Mouse (Mus musculus) neutrophil, adult 5-6 weeks (primary cell): Measurements from ENCODE around the gene Gm28051. TPM values are rescaled to one million over a fixed set of nuclear protein-coding genes. Genes with fewer than 3 reads are reported as not detected.
A peak's percentile ranks its signal among the peaks of the same experiment; 100 is the strongest.

Experiments
- ATAC-seq: fragments of 151-379, 151-347 bp; 2 replicates; pipeline ENCODE4 v1.8.0; 2017; ENCODE audit warnings: mild to moderate bottlenecking, moderate TSS enrichment; ENCODE audit not compliant: insufficient number of reproducible peaks, poor library complexity, low FRiP score, severe bottlenecking; ENCODE audit errors: extremely low read depth
- total RNA-seq: library from RNA; stranded (forward); fragments of 200-1000 nt; gene quantifications from 2 replicates; pipeline ENCODE4 v1.2.3, GENCODE M21; 2017

Gene Gm28051
- not detected in 2 replicates for total RNA-seq

DNA sequence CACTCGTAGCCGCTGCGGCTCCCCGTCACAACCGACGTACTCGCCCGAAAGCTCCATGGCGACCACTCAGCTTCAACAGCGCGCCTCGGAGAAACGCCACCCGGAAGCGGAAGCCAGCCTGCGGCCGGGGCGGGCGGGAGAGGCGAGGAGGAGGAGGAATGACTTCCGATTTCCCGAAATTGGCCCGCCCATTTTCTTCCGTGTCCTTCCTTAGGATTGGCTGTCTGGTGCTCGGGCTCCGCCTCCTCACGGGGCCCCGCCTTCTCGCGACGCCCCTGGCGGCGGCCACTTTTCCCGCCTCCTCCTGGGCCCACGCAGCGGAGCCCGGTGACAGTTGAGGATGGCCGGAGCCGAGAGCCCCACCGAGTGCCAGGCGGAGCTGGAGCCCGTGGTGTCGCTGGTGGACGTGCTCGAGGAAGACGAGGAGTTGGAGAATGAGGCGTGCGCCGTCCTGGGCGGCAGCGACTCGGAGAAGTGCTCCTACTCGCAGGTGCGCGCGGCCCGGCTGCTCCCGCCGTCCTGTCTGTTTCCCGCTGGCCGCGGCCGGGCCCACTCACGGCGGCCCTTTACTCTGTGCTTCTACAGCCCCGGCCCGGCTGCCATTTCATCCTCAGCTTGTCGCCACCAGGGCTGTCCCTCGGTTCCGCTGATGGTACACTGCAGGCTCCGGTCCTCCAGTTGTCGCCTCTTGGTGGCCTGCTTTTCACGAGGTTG is at the start of gene Gm28051, which contains the start of the genes Gon7 and Ubr7:
Gene Gm28051 (minus strand): TSS at position 77 of the 714 bp plus-strand sequence.
Gene Gon7 (minus strand): TSS at position 115 of the 714 bp plus-strand sequence.
Gene Ubr7 (plus strand): TSS at position 279 of the 714 bp plus-strand sequence.
- ATAC-seq: peak; percentile 96

DNA sequence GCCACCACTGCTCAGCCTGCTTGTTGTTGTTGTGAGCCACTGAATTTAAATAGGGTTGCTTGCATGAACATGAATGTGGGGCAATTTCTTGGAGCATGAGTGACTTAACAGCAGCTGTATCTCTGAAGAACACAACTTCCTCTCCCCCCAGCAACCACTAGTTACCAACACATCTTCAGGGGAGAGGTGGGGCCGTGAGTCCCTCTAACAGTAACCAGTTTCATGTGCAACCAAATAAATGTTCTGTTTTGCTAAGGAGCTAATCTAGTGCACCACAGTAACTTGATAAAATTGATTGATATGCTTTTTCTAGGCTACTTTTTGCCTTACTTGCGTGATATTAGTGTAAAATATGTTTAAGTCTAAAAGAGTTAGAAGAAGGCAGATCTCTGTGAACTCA is 42.0 kb upstream of the Gm28051 start:
- ATAC-seq: no peak

DNA sequence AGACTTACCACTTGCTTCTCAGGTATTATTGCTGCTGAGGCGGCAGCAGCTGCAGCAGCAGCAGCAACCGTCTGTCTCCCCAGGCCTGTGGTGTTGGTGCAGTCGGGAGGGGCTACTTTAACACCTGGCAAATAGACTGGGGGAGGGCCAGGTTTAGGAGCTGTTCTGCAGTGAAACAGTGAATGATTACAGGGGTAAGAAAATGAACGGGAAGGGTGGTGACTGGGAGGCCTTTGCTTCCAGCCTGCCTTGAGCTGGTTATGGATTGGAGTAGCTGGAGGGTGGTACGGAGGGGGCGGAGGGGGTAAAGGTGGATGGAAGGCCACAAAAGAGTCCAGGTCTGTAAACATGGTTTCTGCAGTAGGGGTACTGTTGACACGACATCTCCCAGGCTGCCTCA is 30.4 kb upstream of the Gm28051 start:
- no peak for ATAC-seq

DNA sequence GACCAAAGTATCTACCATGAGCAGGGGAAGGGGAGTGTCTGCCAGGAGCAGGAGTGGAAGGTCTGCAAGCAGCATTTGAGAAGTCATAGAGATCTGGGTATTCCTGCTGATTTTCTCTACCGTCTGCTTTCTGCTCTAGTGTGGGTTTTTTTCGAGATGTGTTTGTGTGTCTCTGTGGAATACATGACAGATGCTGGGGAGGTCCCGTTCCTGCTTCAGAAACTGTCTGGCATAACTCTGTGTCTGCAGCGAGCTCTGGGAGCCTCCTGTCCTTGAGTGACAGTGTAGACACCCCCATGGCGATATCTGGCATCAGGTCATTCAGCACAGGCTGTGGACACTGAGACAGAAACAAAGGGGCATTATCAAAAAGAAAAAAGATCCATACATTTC is 28.0 kb upstream of the Gm28051 start:
- no peak for ATAC-seq

DNA sequence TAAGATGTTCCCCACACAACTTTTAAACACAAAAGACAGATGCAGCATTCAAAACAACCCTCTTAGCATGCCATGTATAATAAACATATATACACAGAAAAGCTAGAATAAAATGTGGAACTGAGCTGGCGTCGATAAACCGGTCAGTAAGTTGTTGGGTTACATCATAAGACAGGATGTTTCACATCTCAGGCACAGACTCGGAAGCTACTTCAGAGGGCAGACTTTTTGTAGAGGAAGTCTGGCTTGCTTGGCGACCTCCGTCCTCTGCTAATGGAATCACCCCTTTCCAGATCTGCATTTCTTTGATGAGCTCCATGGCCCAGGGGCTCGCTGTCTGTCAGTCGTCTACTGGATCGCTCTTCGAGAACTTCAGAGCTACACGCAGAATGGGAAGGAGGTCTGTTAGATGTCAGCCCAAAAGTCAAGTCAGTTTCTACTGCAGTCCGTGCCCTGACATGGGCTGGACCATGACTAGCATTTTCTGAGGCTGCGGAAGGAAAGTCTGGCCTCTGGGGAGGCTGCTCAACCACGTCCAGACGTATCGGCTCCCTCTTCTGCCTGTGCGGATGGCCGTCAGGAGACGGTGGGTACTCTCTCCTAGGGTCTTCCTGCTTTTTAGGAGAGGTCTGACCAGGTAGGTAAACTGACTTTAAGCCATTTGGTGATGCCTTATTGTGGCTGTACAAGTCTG is 27.5 kb upstream of the Gm28051 start:
- ATAC-seq: peak; percentile 36; the same call in 1 of the 2 replicates

DNA sequence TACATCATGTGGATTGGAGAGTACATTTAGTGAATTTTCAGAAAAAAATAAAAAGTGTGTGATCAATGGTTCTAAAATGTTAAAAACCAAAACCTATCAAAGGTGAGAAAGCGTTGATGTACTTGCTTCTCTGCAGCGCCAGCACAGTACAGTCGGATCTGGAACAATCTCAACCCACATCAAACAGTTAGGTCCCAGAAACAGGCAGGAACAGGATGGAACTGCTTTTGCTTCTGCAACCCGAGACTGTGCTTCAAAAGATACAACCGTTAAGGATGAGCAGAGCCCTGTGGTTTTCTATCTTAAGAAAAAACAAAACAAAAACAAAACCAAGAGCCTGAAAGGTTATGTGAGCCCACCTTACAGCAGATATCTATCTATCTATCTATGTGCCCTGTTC is 25.3 kb upstream of the Gm28051 start:
- no peak for ATAC-seq

DNA sequence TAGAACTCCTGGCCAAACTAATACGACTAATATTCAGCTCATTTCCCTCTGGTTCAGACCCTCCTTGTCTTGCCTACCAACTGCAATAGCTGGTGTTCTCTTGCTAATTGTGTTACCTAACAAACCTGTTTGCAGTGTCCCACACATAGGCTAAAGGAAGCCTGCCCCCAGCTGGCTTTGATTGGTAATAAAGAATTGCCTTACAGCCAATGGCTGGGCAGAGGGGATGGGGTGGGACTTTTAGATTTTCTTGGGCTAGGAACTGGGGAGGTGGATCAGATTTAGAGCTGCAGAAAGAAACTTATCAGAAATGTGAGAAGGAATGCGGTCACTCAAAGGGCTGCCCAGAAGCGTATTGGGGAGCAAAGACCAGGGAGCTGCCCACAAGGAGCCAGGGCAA is 21.9 kb upstream of the Gm28051 start:
- no peak for ATAC-seq

DNA sequence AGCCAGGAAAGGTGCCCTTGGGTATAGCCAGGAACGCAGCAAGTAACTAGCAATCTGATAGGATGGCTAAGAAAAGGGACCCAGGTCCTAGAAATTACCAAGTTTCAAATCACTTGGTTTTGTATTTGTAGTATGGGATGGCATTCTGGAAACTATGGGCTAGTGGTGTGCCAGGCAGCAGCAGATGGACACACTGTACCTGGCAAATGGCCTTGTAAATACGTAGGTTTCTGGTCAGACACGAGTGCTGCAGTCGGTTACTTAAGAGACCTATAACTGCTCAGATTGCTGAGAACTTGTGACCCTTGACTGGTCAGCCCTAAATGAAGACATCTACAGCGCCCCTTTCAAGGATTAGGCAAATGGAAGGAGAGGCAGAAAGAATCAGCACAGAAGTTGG is 20.6 kb upstream of the Gm28051 start:
- ATAC-seq: no peak

DNA sequence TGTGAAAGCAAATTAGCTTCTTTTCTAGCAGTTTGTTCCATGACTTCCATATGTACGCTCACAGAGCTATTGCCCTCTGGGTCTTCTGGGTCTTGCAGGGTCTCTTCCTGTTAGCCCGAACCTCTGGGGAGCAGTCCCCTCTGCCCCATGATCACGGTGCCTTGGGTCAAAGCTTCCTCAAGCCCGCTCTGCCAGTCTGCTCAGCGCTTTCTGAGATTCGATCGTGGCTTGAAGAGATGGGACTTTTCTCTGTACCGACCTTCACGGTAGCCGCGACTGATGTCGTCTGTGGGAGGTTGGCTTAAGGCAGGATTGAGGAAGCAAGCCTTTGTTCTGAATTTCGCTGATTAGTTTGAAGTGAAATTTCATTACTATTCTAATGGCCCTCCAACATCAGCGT is 18.5 kb upstream of the Gm28051 start:
- ATAC-seq: no peak

DNA sequence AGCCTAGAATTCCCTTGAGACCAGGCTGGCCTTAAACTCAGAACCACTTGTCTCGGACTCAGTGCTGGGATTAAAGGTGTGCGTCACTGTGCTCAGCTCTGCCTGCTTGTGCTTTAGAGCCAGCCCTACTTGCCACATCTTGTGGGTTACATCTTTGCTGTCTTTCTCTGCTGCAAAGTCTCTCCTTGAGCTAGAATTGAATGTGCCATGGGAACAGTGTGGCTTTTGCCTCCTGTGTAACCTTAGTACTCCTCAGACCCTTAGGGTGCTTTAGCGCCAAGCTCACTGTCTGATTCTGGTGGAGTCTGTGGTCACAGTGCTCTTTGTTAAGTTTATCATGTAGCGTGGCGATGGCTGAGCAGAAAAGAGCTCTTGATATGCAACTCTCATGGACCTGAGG is 15.1 kb upstream of the Gm28051 start:
- ATAC-seq: no peak

DNA sequence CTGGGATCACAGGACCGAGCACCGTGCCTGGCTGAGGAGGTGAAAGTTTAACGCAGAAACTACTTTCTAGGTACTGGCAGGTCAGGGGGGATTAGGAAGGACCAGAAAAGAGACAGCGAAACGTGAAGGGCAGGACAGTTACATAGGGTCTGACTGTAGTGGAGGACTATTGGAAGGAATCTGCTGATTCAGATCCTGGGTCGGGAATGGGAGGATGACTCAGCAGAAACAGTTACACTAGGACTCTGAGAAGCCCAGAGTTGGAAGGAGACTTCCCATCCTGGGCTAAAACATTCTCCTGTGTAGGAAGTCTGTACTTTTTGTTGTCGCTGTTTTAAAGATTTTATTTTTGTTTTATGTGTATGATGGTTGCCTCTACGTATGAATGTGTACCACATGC is 14.0 kb upstream of the Gm28051 start:
- no peak for ATAC-seq

DNA sequence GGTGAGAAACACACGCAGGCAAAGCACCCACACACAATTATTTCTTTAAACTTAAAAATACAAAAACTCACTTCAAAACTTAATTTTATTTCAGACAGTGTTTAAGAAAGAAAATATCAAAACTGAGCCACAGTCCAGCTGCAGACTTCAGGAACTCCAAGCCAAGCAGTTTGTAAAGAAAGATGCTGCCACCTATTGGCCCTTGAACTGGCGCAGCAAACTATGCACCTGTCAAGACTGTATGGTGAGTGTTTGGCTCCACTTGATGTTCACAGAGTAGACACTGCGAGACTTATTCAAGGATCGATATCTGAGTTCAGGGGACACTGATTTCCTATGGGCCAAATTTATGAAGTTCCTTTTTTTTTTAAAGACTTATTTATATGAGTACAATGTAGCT is 11.4 kb upstream of the Gm28051 start:
- ATAC-seq: no peak

DNA sequence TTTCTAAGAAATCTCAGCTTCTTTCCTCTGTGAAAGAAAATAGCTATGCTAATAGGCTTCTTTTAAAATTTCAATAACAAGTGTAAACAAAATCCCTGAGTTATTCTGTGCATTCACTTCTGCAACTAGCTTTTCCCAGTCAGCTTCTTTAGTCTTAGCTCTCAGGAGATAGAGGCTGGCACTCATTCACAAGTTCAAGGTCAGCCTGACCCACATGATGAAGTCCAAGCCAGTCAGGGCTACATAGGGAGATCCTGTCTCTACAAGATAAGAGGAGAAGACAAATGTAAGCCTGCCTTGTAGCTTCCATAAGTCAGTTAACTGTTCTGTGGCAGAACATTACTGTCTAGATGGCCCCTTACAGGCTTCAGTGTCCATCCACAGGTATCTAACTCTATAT is 6.1 kb upstream of the Gm28051 start:
- ATAC-seq: no peak

DNA sequence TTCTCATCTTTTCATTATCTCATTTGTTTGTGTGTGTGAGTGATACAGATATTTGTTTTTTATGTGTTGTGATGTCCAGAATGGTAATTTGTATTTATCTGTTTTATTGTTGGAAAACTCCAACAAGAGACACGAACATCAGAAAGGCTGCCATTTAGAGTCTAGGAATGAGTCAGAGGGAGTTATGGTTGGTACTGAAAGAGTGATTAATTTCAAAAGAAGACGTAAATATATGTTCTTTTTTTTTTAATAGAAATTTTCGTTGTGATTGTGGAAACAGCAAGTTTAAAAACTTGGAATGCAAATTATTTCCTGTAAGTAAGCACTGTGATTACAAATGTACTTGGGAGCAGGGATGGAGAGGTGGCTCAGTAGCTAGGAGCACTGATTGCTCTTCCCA is 4.1 kb upstream of the Gm28051 start:
- ATAC-seq: no peak

DNA sequence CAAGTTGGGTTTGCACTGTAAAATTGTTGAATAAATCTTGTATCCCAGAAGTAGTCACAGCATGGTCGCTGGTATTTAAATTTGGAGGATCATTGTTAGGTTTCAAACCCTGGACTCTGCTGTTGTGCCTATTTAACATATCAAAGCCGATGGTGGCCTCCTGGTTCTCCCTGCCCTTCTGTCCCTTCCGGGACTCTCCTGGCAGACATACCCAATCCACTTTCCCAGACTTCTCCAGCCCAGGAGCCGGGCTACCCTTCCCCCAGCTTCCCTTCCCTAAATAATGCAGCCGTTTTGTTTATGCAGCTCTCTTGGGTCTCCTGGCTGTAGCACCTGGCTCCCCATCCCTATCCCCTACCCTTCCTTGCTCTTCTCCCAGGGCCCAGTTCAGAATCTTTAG is 1.4 kb upstream of the Gm28051 start:
- ATAC-seq: no peak

DNA sequence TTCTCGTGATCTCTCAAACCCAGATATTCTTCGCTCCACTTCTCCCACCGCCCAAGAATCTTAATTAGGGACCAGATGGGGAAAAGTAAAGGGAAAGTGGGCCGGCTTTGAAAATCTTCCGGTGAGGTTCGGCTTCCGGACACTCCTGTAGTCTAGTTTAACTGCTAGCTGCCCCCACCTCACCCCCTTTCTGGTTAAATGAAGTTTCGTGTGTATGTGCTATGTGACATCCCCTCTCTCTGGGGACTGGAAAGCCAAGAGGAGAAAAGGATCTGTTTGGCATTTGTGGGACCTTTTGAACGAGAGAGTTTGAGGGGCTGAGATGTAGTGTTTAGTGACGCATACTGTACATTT is 815 bp upstream of the Gm28051 start, which contains the start of gene Gm20604:
Gene Gm20604 (minus strand): TSS at position 270 of the 354 bp plus-strand sequence.
- ATAC-seq: no peak

DNA sequence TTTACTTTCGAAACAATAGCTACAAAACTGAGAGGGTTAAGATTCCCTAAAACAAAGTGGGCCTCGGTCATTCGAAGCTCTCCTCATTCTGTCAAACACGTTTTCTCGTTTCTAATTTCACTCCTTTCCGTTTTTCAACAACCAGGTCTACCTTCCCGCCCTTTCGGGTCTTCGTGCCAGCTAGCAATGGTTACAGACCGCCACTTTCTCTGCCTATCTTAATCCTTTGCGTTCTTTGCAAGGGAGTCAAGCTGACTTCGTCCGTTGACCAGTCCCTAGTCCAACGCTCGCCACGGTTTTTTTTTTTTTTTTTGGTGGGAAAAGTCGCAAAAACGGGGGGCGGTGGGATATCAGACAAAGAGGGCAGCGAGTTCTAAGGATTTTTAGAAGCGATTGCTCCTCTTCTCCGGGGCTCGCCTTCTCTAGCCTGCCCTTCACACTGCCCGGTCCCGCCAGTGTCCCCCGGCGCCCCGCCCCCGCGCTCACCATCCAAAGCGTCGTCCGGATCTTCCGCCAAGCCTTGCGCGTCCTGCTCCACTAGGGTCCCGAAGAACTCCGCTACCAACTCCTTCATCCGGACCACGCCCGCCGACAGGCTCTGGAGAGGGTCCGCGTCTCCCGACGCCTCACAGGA is 393 bp downstream of the Gm28051 start:
- ATAC-seq: no peak

DNA sequence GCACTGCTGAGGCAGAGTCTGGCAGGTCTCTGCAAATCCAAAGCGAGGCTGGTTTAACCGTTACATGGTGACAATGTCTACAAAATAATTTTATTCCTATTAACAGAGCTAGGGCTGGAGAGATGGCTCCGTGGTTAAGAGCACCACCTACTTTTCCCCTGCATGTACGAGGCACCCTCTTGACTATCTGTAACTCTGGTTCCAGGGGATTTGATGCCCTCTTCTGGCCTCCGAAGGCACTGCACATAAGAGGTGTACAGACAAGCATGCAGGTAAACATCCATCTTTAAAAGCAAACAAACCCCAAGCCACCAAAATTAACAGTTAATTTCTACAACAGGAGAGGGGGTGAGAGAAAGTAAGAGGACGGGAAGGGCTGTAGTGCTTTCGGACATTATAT is 1.3 kb downstream of the Gm28051 start:
- no peak for ATAC-seq

DNA sequence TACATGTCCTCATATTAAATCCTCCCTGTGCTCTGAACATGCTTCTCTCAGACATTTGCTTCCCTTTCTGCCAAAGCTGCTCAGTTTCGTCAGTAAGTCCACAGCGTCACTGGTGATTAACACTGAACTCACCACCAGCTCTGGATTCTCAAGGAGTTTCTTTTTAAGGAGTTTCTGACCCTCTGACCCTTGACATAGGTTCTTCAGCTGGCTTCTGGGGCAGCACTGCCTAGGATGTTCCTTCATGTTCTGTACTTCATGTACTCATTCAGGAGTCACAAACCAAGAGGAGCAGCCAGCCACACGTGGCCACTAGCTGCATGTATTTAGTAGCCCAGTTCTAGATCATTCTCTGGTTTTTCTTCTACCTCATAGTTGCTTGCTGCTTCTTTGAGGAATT is 9.3 kb downstream of the Gm28051 start:
- ATAC-seq: no peak

DNA sequence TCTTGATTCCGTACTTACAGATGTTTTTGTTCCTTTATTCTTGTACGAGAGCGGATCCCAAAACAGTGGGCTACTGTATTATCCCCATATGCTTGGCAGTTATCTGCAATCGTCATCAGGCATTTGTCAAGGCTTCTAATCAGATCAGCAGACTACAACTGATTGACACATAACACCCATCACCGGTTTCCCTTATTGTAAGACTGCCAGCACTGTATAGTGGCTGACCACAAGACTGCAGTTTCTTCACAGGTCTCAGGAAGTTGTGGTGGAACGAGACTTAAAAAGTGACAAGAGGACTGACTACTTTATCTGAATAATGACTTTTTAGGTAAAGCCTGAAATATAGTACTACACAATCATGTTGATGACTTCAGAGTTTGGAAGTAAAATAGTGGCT is 12.7 kb downstream of the Gm28051 start:
- peak; percentile 76 for ATAC-seq
